Mouse (Mus musculus): ENCODE data around the gene Hsd17b1. TPM values are rescaled to one million over a fixed set of nuclear protein-coding genes. Genes with fewer than 3 reads are reported as not detected.
"Not testable (repeated sequence)": the region's sequence is repeated elsewhere in the genome, so short reads cannot be mapped to it uniquely, and the experiment has no call there.

Hsd17b1 gene
- polyA plus RNA-seq, 1 experiment from 2014 or later: 0.37 TPM

- H3K27me3 ChIP-seq (replicated peaks): no peaks in the 10 kb centered on the region
- H3K9me3 ChIP-seq: no peaks in the 10 kb centered on the region
- peak overlapping the region; percentile 97 for H3K4me2 ChIP-seq
- no peak for ATAC-seq (replicated peaks)
- H3K27ac ChIP-seq: peak overlapping the region; percentile 86
- H3K4me1 ChIP-seq: peaks cover 45% of the 10 kb centered on the region
- peak overlapping the region; percentile 67 for H3K9ac ChIP-seq
- peaks cover 12% of the 10 kb centered on the region for H3K36me3 ChIP-seq (replicated peaks)
- H3K4me3 ChIP-seq: peak overlapping the region; percentile 84
- whole genome bisulfite sequencing: 21% methylated on average over 19 of the region's 19 CpGs
Measured at GRCm38 (mm10) chr11:101120545-101121188, 42.5 kb downstream of the Hsd17b1 start.

GRCm38 (mm10) chr11:101124494-101124893 is 46.3 kb downstream of the Hsd17b1 start:
- 96% methylated on average over 8 of the region's 8 CpGs for WGBS
- H3K27me3 ChIP-seq (replicated peaks); H3K4me3 ChIP-seq; H3K9ac ChIP-seq; H3K9me3 ChIP-seq; ATAC-seq (replicated peaks); H3K27ac ChIP-seq; H3K4me2 ChIP-seq: not testable (repeated sequence)
- H3K36me3 ChIP-seq (replicated peaks): peaks cover 25% of the 10 kb centered on the region
- H3K4me1 ChIP-seq: peaks cover 16% of the 10 kb centered on the region

- not testable (repeated sequence) for H3K27me3 ChIP-seq (replicated peaks); H3K9ac ChIP-seq; H3K4me2 ChIP-seq; H3K4me3 ChIP-seq; ATAC-seq (replicated peaks); H3K27ac ChIP-seq; H3K9me3 ChIP-seq
- H3K4me1 ChIP-seq: peaks cover 16% of the 10 kb centered on the region
- peaks cover 25% of the 10 kb centered on the region for H3K36me3 ChIP-seq (replicated peaks)
- WGBS: 97% methylated on average over 9 of the region's 9 CpGs
Measured at GRCm38 (mm10) chr11:101125008-101125407, 46.8 kb downstream of the Hsd17b1 start.

DNA sequence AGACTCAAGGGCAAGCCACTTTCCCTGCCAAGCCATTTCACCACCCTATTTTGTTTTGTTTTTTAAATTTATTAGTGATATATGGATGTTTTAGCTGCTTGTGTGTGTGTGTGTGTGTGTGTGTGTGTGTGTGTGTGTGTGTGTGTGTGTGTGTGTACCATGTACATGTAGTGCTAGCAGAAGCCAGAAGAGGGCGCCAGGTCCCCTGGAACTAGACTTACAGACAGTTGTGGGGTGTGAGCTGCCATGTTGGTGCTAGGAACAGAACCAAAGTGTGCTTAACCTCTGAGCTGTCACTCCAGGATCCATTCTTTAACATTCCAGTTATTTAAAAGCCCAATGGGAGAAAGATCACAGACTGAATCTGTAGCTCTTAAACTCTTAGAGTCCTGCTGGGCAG is 48.9 kb downstream of the Hsd17b1 start:
- H3K4me3 ChIP-seq: no peak overlapping the region
- H3K4me2 ChIP-seq: no peak overlapping the region
- H3K9ac ChIP-seq: no peak overlapping the region
- H3K4me1 ChIP-seq: no peaks in the 10 kb centered on the region
- ATAC-seq (replicated peaks): no peak
- H3K27me3 ChIP-seq (replicated peaks): no peaks in the 10 kb centered on the region
- no peaks in the 10 kb centered on the region for H3K9me3 ChIP-seq
- 92% methylated on average over 1 of the region's 1 CpGs for WGBS
- no peak overlapping the region for H3K27ac ChIP-seq
- peaks cover 25% of the 10 kb centered on the region for H3K36me3 ChIP-seq (replicated peaks)

GRCm38 (mm10) chr11:101128996-101129577 is 50.9 kb downstream of the Hsd17b1 start:
- Histone ChIP-seq H3K36me3 (replicated peaks) (peaks cover 16% of the 10 kb centered on the region), H3K9me3 (no peaks in the 10 kb centered on the region), H3K27ac (no peak overlapping the region), H3K4me2 (no peak overlapping the region), H3K4me1 (no peaks in the 10 kb centered on the region), H3K9ac (no peak overlapping the region), H3K27me3 (replicated peaks) (no peaks in the 10 kb centered on the region), H3K4me3 (no peak overlapping the region)
- ATAC-seq (replicated peaks): no peak
- WGBS: 87% methylated on average over 11 of the region's 11 CpGs

Small RNAs within 50 kb of the gene (microRNA-seq; reads per million reads assigned to microRNA genes)
- 3.9 reads per million, percentile 19 among the genes with 10 or more reads in this experiment for gene Mir6928

Other genes starting within 250 kb of the Hsd17b1 start
- 20.4 and 20.5 TPM in 2 replicates for gene Stat5b, start 227.7 kb upstream of the Hsd17b1 start, polyA plus RNA-seq (2015; fragmentation: Nextera tagmentation; extraction: Ambion mirVana)
- gene Stat5a, start 219.1 kb upstream of the Hsd17b1 start, polyA plus RNA-seq (2015; fragmentation: Nextera tagmentation; extraction: Ambion mirVana): 1.7 and 2.3 TPM in 2 replicates
- gene Stat3, start 138.9 kb upstream of the Hsd17b1 start, polyA plus RNA-seq (2015; fragmentation: Nextera tagmentation; extraction: Ambion mirVana): 35.8 and 37.9 TPM in 2 replicates
- 47.9 and 50.8 TPM in 2 replicates for gene Cavin1, start 107.5 kb upstream of the Hsd17b1 start, polyA plus RNA-seq (2015; fragmentation: Nextera tagmentation; extraction: Ambion mirVana)
- gene Atp6v0a1, start 69.0 kb upstream of the Hsd17b1 start, polyA plus RNA-seq (2015; fragmentation: Nextera tagmentation; extraction: Ambion mirVana): 136 and 148 TPM in 2 replicates
- gene Naglu, start 8.4 kb upstream of the Hsd17b1 start, polyA plus RNA-seq (2015; fragmentation: Nextera tagmentation; extraction: Ambion mirVana): 13.7 and 15.5 TPM in 2 replicates
- gene Coasy, start 4.2 kb downstream of the Hsd17b1 start, polyA plus RNA-seq (2015; fragmentation: Nextera tagmentation; extraction: Ambion mirVana): 43.3 and 47.1 TPM in 2 replicates
- gene Mlx, start 8.9 kb downstream of the Hsd17b1 start, polyA plus RNA-seq (2015; fragmentation: Nextera tagmentation; extraction: Ambion mirVana): 103 and 107 TPM in 2 replicates
- 18.3 and 20.3 TPM in 2 replicates for gene Psmc3ip, start 17.0 kb downstream of the Hsd17b1 start, polyA plus RNA-seq (2015; fragmentation: Nextera tagmentation; extraction: Ambion mirVana)
- gene Retreg3, start 41.5 kb downstream of the Hsd17b1 start, polyA plus RNA-seq (2015; fragmentation: Nextera tagmentation; extraction: Ambion mirVana): 28.4 and 29.2 TPM in 2 replicates
- gene Tubg1, start 41.5 kb downstream of the Hsd17b1 start, polyA plus RNA-seq (2015; fragmentation: Nextera tagmentation; extraction: Ambion mirVana): 76.1 and 84.7 TPM in 2 replicates
- gene Tubg2, start 77.5 kb downstream of the Hsd17b1 start, polyA plus RNA-seq (2015; fragmentation: Nextera tagmentation; extraction: Ambion mirVana): 60.8 and 62.7 TPM in 2 replicates
- gene Cntnap1, start 92.1 kb downstream of the Hsd17b1 start, polyA plus RNA-seq (2015; fragmentation: Nextera tagmentation; extraction: Ambion mirVana): 3.4 and 3.8 TPM in 2 replicates
- gene Plekhh3, start 92.9 kb downstream of the Hsd17b1 start, polyA plus RNA-seq (2015; fragmentation: Nextera tagmentation; extraction: Ambion mirVana): 8.5 and 9.9 TPM in 2 replicates
- gene Ccr10, start 97.0 kb downstream of the Hsd17b1 start, polyA plus RNA-seq (2015; fragmentation: Nextera tagmentation; extraction: Ambion mirVana): 0.31 and 0.36 TPM in 2 replicates
- 27.4 and 30.7 TPM in 2 replicates for gene Ezh1, start 148.1 kb downstream of the Hsd17b1 start, polyA plus RNA-seq (2015; fragmentation: Nextera tagmentation; extraction: Ambion mirVana)
- gene Ramp2, start 167.6 kb downstream of the Hsd17b1 start, polyA plus RNA-seq (2015; fragmentation: Nextera tagmentation; extraction: Ambion mirVana): 86.5 and 103 TPM in 2 replicates
- gene Vps25, start 175.3 kb downstream of the Hsd17b1 start, polyA plus RNA-seq (2015; fragmentation: Nextera tagmentation; extraction: Ambion mirVana): 123 and 124 TPM in 2 replicates
- gene Wnk4, start 182.2 kb downstream of the Hsd17b1 start, polyA plus RNA-seq (2015; fragmentation: Nextera tagmentation; extraction: Ambion mirVana): 7.7 and 10.7 TPM in 2 replicates
- 0.93 and 1.3 TPM in 2 replicates for gene Cntd1, start 200.6 kb downstream of the Hsd17b1 start, polyA plus RNA-seq (2015; fragmentation: Nextera tagmentation; extraction: Ambion mirVana)
- gene Coa3, start 200.7 kb downstream of the Hsd17b1 start, polyA plus RNA-seq (2015; fragmentation: Nextera tagmentation; extraction: Ambion mirVana): 202 and 204 TPM in 2 replicates
- gene Becn1, start 223.9 kb downstream of the Hsd17b1 start, polyA plus RNA-seq (2015; fragmentation: Nextera tagmentation; extraction: Ambion mirVana): 183 and 186 TPM in 2 replicates
- gene Psme3, start 237.8 kb downstream of the Hsd17b1 start, polyA plus RNA-seq (2015; fragmentation: Nextera tagmentation; extraction: Ambion mirVana): 115 and 120 TPM in 2 replicates
- gene Aoc2, start 246.7 kb downstream of the Hsd17b1 start, polyA plus RNA-seq (2015; fragmentation: Nextera tagmentation; extraction: Ambion mirVana): 2.2 and 2.9 TPM in 2 replicates